Mouse (Mus musculus) 3134 (cell line): Measurements from ENCODE around the gene Ebpl.
"Not testable (repeated sequence)": the region's sequence is repeated elsewhere in the genome, so short reads cannot be mapped to it uniquely, and the experiment has no call there.

ENCODE experiments used
- DNase-seq: peaks from one replicate; pipeline ENCODE4 v3.0.0-alpha.2; 2011; ENCODE audit warnings: low spot score; ENCODE audit not compliant: insufficient read length; ENCODE audit errors: extremely low read depth

Gene Ebpl

DNA sequence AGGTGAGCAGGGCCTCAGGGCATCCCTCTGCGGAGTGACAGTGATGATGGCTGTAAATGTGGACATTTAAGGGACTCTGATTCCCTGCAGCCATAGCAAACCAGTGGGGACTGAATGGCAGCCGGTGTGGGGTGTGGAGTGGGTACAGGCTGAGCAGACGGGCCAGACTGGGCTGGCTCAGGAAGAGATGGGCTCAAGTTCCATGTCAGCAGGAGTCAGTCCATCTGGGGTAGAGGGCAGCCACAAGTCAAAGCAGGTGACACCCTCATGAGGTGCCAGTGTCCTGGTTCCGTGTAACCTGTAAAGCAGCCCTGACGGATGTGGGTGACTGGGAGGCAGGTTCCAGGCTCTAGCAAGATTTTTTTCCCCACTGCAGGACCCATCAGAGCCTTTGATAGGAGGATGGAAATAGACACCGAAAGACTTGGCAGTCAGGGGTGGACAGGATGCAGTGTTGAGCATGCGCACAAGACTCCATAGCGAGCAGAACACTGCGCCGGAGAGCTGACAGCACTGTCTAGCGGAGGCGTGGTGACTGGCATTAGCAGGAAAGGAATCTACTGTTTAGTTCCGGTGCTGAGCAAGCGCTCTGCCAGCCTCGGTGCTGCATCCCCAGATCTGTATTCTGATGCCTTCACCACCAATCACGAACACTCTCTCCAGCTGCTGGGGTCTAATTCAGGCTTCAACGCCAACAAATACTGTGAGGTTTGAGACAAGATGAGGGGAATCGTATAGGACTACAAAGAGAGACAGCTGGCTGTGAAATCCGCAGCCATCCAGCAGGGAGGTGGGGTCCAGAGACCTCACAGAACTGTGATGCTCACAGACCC is 32.4 kb downstream of the Ebpl start:
- no peak for DNase-seq

GRCm38 (mm10) chr14:61327007-61327406 is 33.2 kb downstream of the Ebpl start:
- DNase-seq = not testable (repeated sequence)

GRCm38 (mm10) chr14:61322740-61323139 is 37.5 kb downstream of the Ebpl start:
- no peak for DNase-seq

GRCm38 (mm10) chr14:61321200-61321599 is 39.0 kb downstream of the Ebpl start:
- no peak for DNase-seq

- DNase-seq = no peak
Measured at GRCm38 (mm10) chr14:61320765-61321164, 39.5 kb downstream of the Ebpl start.

GRCm38 (mm10) chr14:61316861-61317260 is 43.4 kb downstream of the Ebpl start:
- DNase-seq = peak; percentile 15

GRCm38 (mm10) chr14:61310963-61311362 is 49.3 kb downstream of the Ebpl start:
- no peak for DNase-seq

DNA sequence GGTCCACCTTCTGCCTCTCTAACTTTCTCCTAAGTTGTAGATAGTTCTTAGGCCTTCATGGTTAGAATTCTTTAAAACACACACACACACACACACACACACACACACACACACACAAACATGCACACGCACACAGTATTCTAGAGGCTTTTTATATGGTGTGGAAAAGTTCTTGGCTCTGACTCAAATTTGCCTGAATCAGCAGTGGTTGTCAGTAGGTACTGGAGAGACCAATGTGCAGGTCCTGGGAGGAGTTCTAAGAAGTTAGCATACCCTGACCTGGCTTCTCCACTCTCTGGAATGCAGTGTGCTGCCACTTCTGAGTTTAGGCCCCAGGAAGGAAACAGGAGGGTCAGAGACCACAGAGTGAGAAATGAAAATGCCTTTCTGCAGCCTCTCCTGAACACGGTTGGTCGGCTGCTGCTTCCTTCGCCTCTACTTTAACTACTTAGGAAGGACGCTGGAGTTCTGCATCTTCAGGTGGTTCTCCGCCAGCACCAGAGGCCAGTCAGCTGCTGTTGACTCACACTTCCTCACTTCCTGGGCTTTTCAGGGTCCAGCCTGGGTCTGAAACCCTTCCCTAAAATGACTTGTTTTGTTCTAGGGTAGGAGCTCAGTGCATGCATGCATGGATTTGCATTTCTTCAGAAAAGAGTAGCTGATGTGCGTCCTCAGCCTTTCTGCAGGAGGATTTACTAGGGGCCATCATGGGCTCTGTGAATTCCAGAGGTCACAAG is 50.0 kb downstream of the Ebpl start:
- DNase-seq = peak; percentile 25

- no peak for DNase-seq
Measured at GRCm38 (mm10) chr14:61309593-61309992, 50.6 kb downstream of the Ebpl start, which contains the start of gene Arl11. TSS of gene Arl11 (plus strand) at chr14:61309753.

- no peak for DNase-seq
Measured at GRCm38 (mm10) chr14:61303969-61304609, 56.1 kb downstream of the Ebpl start.

DNA sequence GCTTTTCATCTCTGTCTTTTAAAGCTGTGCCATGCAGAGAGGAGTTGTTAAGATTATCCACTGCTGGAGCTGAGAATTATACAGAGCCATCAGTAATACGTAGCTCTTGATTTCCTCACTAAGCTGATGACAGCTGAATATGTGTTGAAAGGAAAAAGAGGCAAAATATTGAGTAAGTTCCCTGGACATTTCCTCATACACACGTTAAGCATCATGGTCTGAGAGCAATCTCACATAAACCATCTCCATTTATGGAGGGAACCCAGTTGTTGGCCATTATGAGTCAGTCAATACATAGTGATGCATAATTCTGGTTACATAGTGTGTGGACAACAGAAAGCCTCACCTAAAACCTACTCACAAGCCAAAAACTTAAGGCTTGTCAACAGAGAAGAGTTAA is 57.8 kb downstream of the Ebpl start:
- no peak for DNase-seq

DNA sequence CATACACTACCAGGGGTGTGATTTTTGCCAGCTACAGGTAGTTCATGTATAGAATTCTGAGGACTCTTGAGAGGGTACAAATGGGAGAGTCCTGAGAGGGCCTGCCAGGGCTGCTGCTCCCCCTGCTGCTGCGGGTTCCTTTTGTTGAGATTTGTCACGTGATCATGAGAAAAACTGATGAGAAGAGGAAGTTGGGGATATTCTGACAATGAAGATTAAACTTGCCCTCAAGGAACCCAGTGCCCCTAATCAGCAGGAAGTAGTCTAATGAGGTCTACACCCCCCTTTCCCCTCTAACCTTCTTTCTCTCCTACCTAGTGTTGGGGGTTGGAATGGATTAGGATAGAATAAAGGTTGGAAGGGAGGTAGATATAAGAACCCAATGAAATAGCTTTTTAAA is 58.9 kb downstream of the Ebpl start:
- no peak for DNase-seq

GRCm38 (mm10) chr14:61299810-61300209 is 60.4 kb downstream of the Ebpl start:
- DNase-seq = no peak

DNA sequence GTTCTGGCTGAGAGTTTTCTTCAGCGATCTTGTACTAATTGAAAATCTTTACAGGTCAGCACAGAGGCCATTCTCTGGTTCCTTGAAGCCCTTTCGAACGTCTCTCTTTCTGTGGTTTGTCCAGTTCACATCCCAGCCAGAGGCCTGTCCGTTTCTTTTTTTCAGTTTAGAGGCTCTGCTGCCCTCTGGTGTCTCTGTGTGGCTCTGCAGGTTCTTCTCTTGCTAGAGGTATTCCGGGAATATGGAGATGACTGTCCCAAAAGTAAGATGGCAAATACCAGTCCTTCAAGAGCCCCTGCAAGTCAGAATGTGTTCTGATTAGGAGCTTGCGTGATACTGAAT is 65.5 kb downstream of the Ebpl start:
- DNase-seq = no peak

DNA sequence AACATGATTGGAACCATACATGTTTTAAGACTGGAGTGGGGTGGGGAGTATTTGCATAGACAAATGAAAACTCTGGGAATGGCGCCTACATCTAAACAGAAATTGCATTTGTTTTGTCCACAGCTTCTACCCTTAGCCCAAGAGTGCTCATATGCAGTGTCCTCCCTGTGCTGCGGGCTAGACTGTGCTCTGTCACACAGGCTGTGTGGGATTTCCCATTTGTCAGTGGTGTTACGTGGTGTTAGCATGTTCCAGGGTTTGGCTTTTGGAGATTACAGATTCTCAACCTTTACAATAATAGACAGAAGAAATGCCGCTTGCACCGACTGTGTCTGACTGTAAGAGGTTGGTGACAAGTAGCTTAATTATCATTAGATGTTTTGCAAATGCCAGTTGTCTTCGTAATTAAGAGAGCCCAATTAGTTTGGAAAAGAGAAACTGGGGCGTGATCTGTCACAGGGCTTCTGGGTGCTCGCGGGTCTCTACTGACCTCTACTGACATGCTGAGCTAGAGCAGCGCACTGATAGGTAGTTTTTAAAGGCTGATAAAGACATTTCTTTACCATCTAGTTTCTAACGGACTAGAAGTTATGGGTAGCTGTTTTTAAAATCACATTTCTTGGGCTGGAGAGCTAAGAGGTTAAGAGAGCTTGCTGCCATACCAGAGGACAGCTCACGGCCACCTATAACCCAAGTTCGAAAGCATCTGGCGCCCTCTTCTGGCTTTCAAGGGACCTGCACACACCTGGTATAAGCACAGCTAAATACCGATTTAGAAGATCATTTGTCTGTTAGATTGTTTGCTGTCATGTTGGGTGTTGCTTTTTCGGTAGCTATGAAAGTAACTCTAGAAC is 66.1 kb downstream of the Ebpl start:
- no peak for DNase-seq

DNA sequence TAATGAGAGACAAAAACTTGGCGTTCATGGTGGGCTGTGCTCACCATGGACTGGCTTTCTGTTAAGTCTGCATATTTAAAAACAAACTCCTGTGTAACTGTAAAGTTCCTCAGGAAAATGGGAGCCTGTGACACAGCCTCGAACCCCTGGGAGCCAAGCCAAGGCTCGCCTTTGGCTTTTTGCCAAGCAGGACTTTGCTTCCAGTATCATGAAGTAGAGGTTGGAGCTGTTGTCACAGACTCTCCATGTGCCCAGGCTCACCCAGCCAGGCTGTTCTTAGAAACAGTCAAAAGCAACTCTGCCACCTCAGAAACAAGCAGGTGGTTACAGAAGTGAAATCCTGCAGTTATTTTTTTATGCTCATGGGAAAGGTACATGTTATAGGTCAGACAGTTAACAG is 69.6 kb downstream of the Ebpl start:
- DNase-seq = no peak

GRCm38 (mm10) chr14:61288606-61289286 is 71.5 kb downstream of the Ebpl start:
- DNase-seq = no peak
